Mouse (Mus musculus) liver, adult 2 months (tissue): ENCODE data around the gene Cdc42se1.
"Not testable (repeated sequence)": the region's sequence is repeated elsewhere in the genome, so short reads cannot be mapped to it uniquely, and the experiment has no call there.

Source experiments
- CTCF ChIP-seq: fragments of 200-500 bp; IDR thresholded peaks from 2 replicates; pipeline ENCODE4 v1.5.1; 2011; ENCODE audit warnings: low read depth, low read length, control low read depth
- POLR2A ChIP-seq: fragments of 200-500 bp; IDR thresholded peaks from 2 replicates; pipeline ENCODE4 v1.6.1; 2011; ENCODE audit warnings: low read length, control low read depth; ENCODE audit not compliant: insufficient read depth; ENCODE audit errors: extremely low read depth

DNA sequence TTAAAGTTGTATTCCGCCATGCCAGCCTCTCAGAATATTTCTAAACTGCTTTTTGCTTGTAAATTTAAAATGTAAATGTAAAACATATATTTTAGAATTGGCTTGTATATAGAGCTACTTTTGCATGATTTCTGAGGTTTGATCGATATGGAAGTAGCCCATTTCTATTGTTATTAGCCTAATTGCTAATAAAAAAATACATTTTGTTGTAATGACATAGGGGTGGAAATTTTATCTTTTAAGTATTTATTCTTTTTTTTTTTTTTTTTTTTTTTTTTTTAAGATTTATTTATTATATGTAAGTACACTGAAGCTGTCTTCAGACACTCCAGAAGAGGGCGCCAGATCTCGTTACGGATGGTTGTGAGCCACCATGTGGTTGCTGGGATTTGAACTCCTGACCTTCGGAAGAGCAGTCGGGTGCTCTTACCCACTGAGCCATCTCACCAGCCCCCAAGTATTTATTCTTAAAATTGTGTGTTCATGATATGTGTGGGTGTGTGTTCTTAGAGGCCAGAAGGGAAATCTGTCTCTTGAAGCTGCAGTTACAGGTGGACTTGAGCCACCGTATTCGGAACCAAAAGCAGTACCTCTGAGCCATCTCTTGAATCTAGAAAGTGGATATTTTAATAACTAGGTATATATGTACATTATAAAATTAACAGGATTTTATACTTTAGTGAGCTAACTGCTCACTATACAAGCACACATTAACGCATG is 15.5 kb upstream of the Cdc42se1 start:
- not testable (repeated sequence) for TF ChIP-seq CTCF, POLR2A
